Mouse (Mus musculus) midbrain, embryonic 12.5 days (tissue): ENCODE data around the gene Fasn. TPM values are rescaled to one million over a fixed set of nuclear protein-coding genes. Genes with fewer than 3 reads are reported as not detected.
A peak's percentile ranks its signal among the peaks of the same experiment; 100 is the strongest.

Source experiments
- ATAC-seq: fragments of 200-750 bp; cut with Nextera tagmentation; 2 replicates; pipeline ENCODE4 v1.8.0; 2017; ENCODE audit warnings: low read depth, moderate TSS enrichment, moderate library complexity; ENCODE audit not compliant: low FRiP score
- H3K27ac ChIP-seq: fragments of 300-500 bp; sonication (generic); replicated peaks from 2 replicates; pipeline ENCODE4 v1.5.1; 2016; ENCODE audit warnings: mild to moderate bottlenecking
- H3K27me3 ChIP-seq: fragments of 300-500 bp; sonication (generic); 2 replicates; pipeline ENCODE4 v1.6.1; 2016; ENCODE audit warnings: mild to moderate bottlenecking
- H3K36me3 ChIP-seq: fragments of 300-500 bp; sonication (generic); 2 replicates; pipeline ENCODE4 v1.6.1; 2016
- H3K4me1 ChIP-seq: fragments of 300-500 bp; sonication (generic); 2 replicates; pipeline ENCODE4 v1.6.1; 2016
- H3K4me2 ChIP-seq: fragments of 300-500 bp; sonication (generic); replicated peaks from 2 replicates; pipeline ENCODE4 v1.6.1; 2016; ENCODE audit warnings: mild to moderate bottlenecking, moderate library complexity
- H3K4me3 ChIP-seq: fragments of 300-500 bp; sonication (generic); 2 replicates; pipeline ENCODE4 v1.5.1; 2016; ENCODE audit warnings: mild to moderate bottlenecking
- H3K9ac ChIP-seq: fragments of 300-500 bp; sonication (generic); replicated peaks from 2 replicates; pipeline ENCODE4 v1.6.1; 2016; ENCODE audit warnings: mild to moderate bottlenecking, moderate library complexity
- H3K9me3 ChIP-seq: fragments of 300-500 bp; sonication (generic); 2 replicates; pipeline ENCODE4 v1.6.1; 2016; ENCODE audit warnings: mild to moderate bottlenecking
- WGBS: fragments of 180-500 bp; shearing (Covaris S2); methylation state at CpG from one replicate; pipeline ENCODE4 v1.1.7; 2016; 5-methylcytosine and 5-hydroxymethylcytosine counted together
- polyA plus RNA-seq: library from polyadenylated mRNA; unstranded; fragments of >200 nt; fragmentation: Nextera tagmentation; extraction: Ambion mirVana; gene quantifications from 2 replicates; pipeline ENCODE4 v1.2.1, GENCODE M21; 2016

The Fasn gene
- polyA plus RNA-seq, 1 experiment from 2014 or later = 140 TPM

DNA sequence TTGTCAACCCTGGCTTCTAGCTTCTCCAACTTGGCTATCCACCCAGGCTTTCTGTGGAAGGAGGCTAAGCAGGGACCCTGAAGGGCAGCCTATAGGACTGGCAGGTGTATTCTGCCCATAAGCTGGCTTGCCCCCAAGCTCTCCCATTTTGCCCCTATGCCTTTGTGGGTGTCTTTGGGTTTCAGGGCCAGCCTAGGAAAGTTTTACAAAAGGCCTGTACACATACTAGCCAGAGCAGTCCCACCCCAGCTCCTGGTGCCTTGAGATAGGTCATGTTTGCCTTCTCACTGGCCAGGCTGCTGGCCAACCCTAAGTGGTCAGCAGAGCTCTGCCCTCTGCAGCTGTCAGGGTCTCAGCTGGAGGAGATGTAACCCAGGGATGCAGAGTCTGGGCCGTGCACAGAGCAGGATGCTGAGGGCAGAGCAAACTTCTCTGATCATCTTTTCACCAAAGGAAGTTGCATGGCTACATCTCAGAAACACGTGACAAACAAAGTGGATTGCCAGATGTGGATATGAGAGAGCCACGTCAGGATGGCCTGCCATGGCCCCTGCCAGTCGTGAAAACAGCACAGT is 1.0 kb upstream of the Fasn start:
- peak overlapping the region; percentile 86 for H3K4me2 ChIP-seq
- WGBS = 44% methylated on average over 4 of the region's 4 CpGs
- H3K4me1 ChIP-seq = peaks cover 44% of the 10 kb centered on the region
- H3K9ac ChIP-seq = peak overlapping the region; percentile 95
- peak overlapping the region; percentile 100 for H3K27ac ChIP-seq
- peak overlapping the region; percentile 90 for H3K4me3 ChIP-seq
- peaks cover 8% of the 10 kb centered on the region; the same call in 1 of the 2 replicates for H3K27me3 ChIP-seq
- no peak for ATAC-seq
- no peaks in the 10 kb centered on the region for H3K9me3 ChIP-seq
- H3K36me3 ChIP-seq = peaks cover 20% of the 10 kb centered on the region

DNA sequence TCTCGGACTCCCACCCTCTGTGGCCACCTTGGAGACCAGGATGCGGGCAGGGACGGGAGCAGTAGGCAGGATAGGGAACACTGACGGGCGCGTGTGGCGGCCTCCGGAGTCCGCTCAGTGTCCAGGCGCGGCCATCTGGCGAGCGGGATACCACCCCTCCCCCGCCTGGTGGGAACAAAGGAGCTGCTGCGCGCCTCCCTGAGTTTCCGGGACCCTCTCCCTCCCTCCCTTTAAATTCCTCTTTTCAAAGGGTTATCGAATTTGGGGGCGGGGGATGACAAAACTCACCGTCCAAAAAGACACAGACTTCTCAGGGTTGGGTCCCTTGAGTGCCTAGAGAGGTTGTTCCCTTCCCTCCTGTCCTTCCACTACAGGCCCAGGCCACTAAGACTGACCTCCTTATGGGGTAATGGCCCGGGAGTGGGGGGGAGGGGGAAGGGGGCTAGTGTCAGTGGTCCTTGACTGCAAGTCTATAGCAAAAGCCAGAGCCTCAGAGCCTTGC is 491 bp upstream of the Fasn start:
- peak; percentile 20; the same call in 1 of the 2 replicates for ATAC-seq
- WGBS = 0% methylated on average over 21 of the region's 21 CpGs
- H3K27me3 ChIP-seq = peaks cover 8% of the 10 kb centered on the region; the same call in 1 of the 2 replicates

GRCm38 (mm10) chr11:120823551-120823947 is 798 bp downstream of the Fasn start:
- Histone ChIP-seq H3K4me2 (peak overlapping the region; percentile 86), H3K27me3 (no peaks in the 10 kb centered on the region), H3K27ac (peak overlapping the region; percentile 100), H3K9ac (peak overlapping the region; percentile 95), H3K4me1 (peaks cover 44% of the 10 kb centered on the region), H3K4me3 (peak overlapping the region; percentile 90), H3K9me3 (no peaks in the 10 kb centered on the region), H3K36me3 (peaks cover 39% of the 10 kb centered on the region)
- under 1% methylated on average over 36 of the region's 40 CpGs for WGBS
- ATAC-seq = peak; percentile 48

More for the DNA sequence above, 491 bp upstream of the Fasn start:
- Histone ChIP-seq H3K4me3 (peak overlapping the region; percentile 90), H3K4me1 (peaks cover 44% of the 10 kb centered on the region), H3K9me3 (no peaks in the 10 kb centered on the region), H3K9ac (peak overlapping the region; percentile 95), H3K27ac (peak overlapping the region; percentile 100), H3K36me3 (peaks cover 26% of the 10 kb centered on the region), H3K4me2 (peak overlapping the region; percentile 86)

- peak overlapping the region; percentile 90 for H3K4me3 ChIP-seq
- H3K36me3 ChIP-seq = peaks cover 44% of the 10 kb centered on the region
- peak overlapping the region; percentile 100 for H3K27ac ChIP-seq
- H3K27me3 ChIP-seq = no peaks in the 10 kb centered on the region
- peak overlapping the region; percentile 86 for H3K4me2 ChIP-seq
- no peak for ATAC-seq
- peak overlapping the region; percentile 95 for H3K9ac ChIP-seq
- peaks cover 44% of the 10 kb centered on the region for H3K4me1 ChIP-seq
- H3K9me3 ChIP-seq = no peaks in the 10 kb centered on the region
- under 1% methylated on average over 14 of the region's 14 CpGs for WGBS
Observed at GRCm38 (mm10) chr11:120822831-120823550, 1.4 kb downstream of the Fasn start.

DNA sequence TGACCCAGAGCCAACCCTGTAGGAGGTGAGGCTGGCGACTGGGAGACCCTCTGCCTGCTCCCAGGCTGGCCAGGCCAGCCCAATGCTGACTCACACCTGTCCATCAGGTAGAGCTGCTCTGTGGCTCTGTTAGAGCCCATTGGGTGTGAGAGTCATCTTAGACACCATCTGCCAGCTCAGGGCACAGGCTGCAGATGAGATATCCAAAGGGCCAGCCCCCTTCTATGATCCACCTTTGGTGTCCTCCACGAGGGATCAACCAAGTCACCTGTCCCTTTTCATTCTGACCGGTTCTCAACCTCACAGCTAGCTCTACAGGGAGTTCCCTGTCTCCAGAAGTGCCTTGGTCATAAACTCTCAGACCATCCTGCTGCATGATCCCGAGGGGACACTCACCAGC is 2.0 kb downstream of the Fasn start:
- ATAC-seq = no peak
- 60% methylated on average over 4 of the region's 4 CpGs for WGBS
- no peaks in the 10 kb centered on the region for H3K9me3 ChIP-seq
- H3K27me3 ChIP-seq = no peaks in the 10 kb centered on the region
- H3K4me2 ChIP-seq = peak overlapping the region; percentile 86
- peaks cover 44% of the 10 kb centered on the region for H3K4me1 ChIP-seq
- peak overlapping the region; percentile 95 for H3K9ac ChIP-seq
- peak overlapping the region; percentile 90 for H3K4me3 ChIP-seq
- H3K27ac ChIP-seq = no peak overlapping the region
- peaks cover 51% of the 10 kb centered on the region for H3K36me3 ChIP-seq

DNA sequence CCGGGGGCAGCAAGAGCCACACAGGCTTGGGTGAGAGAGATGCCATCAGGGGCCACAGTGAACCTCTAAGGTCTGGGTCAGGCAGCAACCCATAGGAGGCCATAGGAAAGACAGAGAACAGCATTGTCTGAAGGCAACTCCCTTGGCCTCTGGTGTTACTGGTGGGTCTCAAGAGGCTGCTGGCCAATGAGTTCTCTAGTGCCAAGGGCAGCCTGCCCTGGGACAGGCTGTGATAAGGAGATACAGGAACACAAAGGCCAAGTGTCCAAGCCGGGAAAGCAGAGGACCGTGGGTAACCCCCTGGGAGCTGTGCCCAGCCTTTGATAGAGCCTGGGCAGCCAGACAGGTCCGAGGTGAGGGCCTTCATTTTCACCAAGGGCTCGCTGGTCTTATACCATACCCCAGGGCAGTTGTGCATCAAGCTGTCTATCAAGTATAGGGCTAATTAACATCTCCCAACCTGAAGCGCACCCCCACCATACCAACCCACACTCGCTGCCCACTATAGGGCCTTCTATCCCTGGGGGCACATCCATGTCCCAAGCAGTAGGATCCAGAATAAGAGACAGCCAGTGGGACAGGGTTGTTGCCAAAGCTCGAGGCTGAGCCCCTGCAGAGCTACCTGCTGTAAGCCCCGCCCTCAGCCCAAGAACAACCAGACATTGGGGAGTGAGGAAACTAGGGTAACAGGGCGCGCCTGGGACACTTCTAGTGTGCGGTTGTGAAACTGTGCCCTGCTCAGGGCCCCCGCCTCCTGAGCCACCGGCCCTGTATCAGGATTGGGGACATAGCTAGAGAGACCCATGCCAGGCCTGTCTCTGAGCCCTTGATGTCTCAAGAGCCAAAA is 3.0 kb downstream of the Fasn start:
- Histone ChIP-seq H3K9me3 (no peaks in the 10 kb centered on the region), H3K36me3 (peaks cover 61% of the 10 kb centered on the region), H3K27ac (no peak overlapping the region), H3K4me2 (peak overlapping the region; percentile 86), H3K9ac (peak overlapping the region; percentile 95), H3K4me1 (peaks cover 41% of the 10 kb centered on the region), H3K4me3 (peak overlapping the region; percentile 90), H3K27me3 (no peaks in the 10 kb centered on the region)
- 85% methylated on average over 14 of the region's 14 CpGs for WGBS
- ATAC-seq = no peak

DNA sequence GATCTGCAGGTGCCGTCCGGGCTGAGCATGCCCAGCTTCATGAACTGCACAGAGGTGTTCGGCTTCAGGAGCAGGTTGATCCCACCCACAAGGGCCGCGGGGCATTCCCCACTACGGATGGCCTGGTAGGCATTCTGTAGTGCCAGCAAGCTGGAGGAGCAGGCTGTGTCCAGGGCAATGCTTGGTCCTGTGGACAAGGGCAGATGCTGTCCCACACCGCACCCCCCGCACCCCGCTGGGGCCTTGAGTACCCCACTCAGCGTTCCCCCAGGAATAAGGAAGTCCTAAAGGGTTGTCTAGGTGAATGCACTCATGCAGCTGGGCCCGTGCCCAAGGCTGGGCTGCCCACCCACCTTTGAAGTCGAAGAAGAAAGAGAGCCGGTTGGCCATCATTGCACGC is 3.8 kb downstream of the Fasn start:
- no peak for ATAC-seq
- Histone ChIP-seq H3K9me3 (no peaks in the 10 kb centered on the region), H3K27me3 (no peaks in the 10 kb centered on the region), H3K36me3 (peaks cover 69% of the 10 kb centered on the region), H3K27ac (no peak overlapping the region), H3K4me2 (peak overlapping the region; percentile 86; the same call in 1 of the 2 replicates), H3K9ac (no peak overlapping the region), H3K4me1 (peaks cover 34% of the 10 kb centered on the region), H3K4me3 (no peak overlapping the region)
- WGBS = 96% methylated on average over 14 of the region's 14 CpGs

DNA sequence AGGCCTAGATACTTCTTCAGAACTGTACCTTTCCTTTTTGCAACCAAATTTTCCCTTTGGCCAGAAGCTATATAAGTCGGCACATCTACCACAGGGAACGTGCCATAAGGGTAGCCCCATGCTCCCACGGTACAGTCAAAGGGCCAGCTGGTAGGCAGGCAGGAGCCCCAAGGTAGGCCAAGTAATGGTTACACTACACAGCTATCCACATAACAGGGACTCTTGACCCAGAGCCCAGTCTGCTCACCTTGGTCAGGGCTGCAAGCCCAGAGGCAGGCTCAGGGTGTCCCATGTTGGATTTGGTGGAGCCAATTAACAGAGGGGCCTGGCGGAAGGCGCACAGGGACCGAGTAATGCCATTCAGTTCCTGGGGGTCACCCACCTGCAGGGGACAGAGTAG is 4.8 kb downstream of the Fasn start:
- H3K9ac ChIP-seq = no peak overlapping the region
- H3K4me1 ChIP-seq = peaks cover 27% of the 10 kb centered on the region
- H3K4me2 ChIP-seq = no peak overlapping the region
- H3K9me3 ChIP-seq = no peaks in the 10 kb centered on the region
- WGBS = 94% methylated on average over 6 of the region's 6 CpGs
- ATAC-seq = no peak
- no peaks in the 10 kb centered on the region for H3K27me3 ChIP-seq
- no peak overlapping the region for H3K27ac ChIP-seq
- no peak overlapping the region for H3K4me3 ChIP-seq
- H3K36me3 ChIP-seq = peaks cover 79% of the 10 kb centered on the region

- WGBS = 96% methylated on average over 13 of the region's 13 CpGs
- H3K4me3 ChIP-seq = no peak overlapping the region
- H3K4me2 ChIP-seq = no peak overlapping the region
- ATAC-seq = no peak
- no peaks in the 10 kb centered on the region for H3K27me3 ChIP-seq
- H3K36me3 ChIP-seq = peaks cover 92% of the 10 kb centered on the region
- no peak overlapping the region for H3K27ac ChIP-seq
- H3K9me3 ChIP-seq = no peaks in the 10 kb centered on the region
- peaks cover 27% of the 10 kb centered on the region for H3K4me1 ChIP-seq
- no peak overlapping the region for H3K9ac ChIP-seq
Observed at GRCm38 (mm10) chr11:120818251-120818650, 6.1 kb downstream of the Fasn start.

- Histone ChIP-seq H3K4me1 (peaks cover 19% of the 10 kb centered on the region), H3K9ac (no peak overlapping the region), H3K27ac (no peak overlapping the region), H3K4me3 (no peak overlapping the region), H3K36me3 (peaks cover 100% of the 10 kb centered on the region), H3K4me2 (no peak overlapping the region), H3K9me3 (no peaks in the 10 kb centered on the region), H3K27me3 (no peaks in the 10 kb centered on the region)
- no peak for ATAC-seq
- WGBS = 93% methylated on average over 6 of the region's 6 CpGs
Observed at GRCm38 (mm10) chr11:120817358-120817757, 7.0 kb downstream of the Fasn start.

- 95% methylated on average over 16 of the region's 16 CpGs for WGBS
- no peak overlapping the region for H3K4me2 ChIP-seq
- H3K9ac ChIP-seq = no peak overlapping the region
- H3K27me3 ChIP-seq = no peaks in the 10 kb centered on the region
- H3K36me3 ChIP-seq = peaks cover 100% of the 10 kb centered on the region
- no peak for ATAC-seq
- no peaks in the 10 kb centered on the region for H3K4me1 ChIP-seq
- no peaks in the 10 kb centered on the region for H3K9me3 ChIP-seq
- H3K4me3 ChIP-seq = no peak overlapping the region
- no peak overlapping the region for H3K27ac ChIP-seq
Observed at GRCm38 (mm10) chr11:120812068-120812467, 12.3 kb downstream of the Fasn start.
